Mouse (Mus musculus) embryonic fibroblast, embryonic 13.5 days (primary cell): Measurements from ENCODE around the gene Tmem266. TPM values are rescaled to one million over a fixed set of nuclear protein-coding genes. Genes with fewer than 3 reads are reported as not detected.

Source experiments
- H3K27ac ChIP-seq: 2 replicates; pipeline ENCODE4 v1.5.1; 2012; ENCODE audit warnings: low read length, control low read depth, inconsistent platforms; ENCODE audit not compliant: insufficient read depth
- H3K4me1 ChIP-seq: 2 replicates; pipeline ENCODE4 v1.6.1; 2011; ENCODE audit warnings: low read length; ENCODE audit not compliant: control insufficient read depth, insufficient read depth
- H3K4me3 ChIP-seq: 2 replicates; pipeline ENCODE4 v1.5.1; 2011; ENCODE audit warnings: mild to moderate bottlenecking, control low read depth, low read length; ENCODE audit not compliant: insufficient read depth
- CTCF ChIP-seq: IDR thresholded peaks from 2 replicates; pipeline ENCODE4 v1.5.1; 2011; ENCODE audit warnings: mild to moderate bottlenecking, control low read depth, low read length, moderate library complexity, borderline replicate concordance; ENCODE audit not compliant: insufficient read depth
- POLR2A ChIP-seq: IDR thresholded peaks from 2 replicates; pipeline ENCODE4 v1.6.1; 2011; ENCODE audit warnings: low read depth, mild to moderate bottlenecking, control low read depth, low read length, moderate library complexity
- polyA plus RNA-seq: library from polyadenylated mRNA; stranded (reverse); fragments of >200 nt; gene quantifications from 2 replicates; pipeline ENCODE4 v1.2.4, GENCODE M21; 2011; ENCODE audit warnings: low read depth; ENCODE audit not compliant: missing spikeins, insufficient read length

Tmem266 gene
- polyA plus RNA-seq, 1 experiment = not detected

DNA sequence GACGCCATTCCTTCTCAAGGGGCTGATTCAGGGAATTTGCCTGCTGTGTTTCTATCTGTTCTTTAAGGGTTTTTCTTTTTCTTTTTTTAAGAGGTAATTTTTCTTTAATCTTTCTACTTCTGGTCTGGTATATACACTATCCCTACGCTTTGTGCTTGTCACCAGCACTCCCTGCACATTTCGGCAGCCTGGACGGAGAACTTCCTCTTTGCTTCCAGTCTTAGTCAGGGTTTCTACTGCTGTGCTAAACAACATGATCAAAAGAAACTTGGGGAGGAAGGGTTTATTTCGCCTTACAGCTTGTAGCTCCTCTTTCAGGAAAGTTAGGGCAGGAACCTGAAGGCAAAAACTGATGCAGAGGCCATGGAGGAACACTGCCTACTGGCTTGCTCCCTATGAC, 18.3 kb upstream of the Tmem266 start:
- no peaks in the 10 kb centered on the region for H3K4me1 ChIP-seq
- no peak overlapping the region for H3K27ac ChIP-seq
- TF ChIP-seq CTCF (no peak), POLR2A (no peak)
- H3K4me3 ChIP-seq = no peak overlapping the region

DNA sequence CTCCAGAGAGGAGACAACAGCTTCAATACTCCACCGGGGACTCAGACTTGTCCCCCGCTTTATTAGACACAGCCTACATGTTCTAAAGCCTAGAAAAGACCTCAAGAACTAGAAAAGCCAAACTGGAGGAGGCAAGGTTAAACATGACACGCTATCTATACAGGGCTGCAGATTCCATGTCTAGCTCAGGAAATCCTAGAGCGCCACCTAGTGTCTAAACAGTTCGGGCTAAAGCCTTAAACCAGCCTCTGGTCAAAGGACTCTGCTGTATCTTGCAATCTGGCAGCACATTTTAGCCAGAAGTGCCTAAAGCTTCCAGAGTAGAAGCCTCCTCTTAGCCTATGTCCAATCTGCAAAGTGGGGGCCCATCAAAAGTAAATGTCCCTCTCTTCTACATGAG, 15.2 kb upstream of the Tmem266 start:
- no peak overlapping the region for H3K27ac ChIP-seq
- H3K4me1 ChIP-seq = no peaks in the 10 kb centered on the region
- no peak for TF ChIP-seq POLR2A
- peak; percentile 44 for TF ChIP-seq CTCF
- no peak overlapping the region for H3K4me3 ChIP-seq

DNA sequence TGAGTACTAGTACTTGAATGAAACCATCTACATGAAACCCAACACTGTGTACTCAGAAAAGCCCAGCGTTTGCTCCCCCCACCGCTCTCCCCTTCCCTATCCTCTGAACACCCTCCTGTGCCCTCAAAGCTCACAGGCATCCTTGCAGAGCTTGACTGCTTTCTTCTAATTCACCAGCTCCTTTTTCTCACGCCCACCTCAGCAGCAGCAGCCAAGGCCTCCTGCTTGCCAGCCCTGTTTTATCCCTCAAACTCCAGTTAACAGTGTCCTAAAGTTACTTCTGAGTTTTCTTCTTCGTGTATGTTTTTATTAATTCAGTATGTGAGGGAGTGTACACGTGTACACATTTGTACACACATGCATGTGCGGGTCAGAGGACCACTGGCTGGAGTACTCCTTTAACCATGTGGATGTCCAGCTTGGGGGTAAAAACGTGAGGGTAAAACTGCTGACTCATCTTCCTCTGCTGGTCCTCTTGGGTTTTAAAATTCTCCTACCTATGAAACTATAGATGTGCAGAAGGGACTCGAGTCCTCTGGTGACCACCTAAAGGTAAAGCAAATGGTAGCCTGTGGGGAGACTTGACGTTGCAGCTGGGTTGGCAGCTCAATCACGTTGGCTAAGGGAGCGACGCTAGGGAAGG, 13.0 kb upstream of the Tmem266 start:
- no peak for TF ChIP-seq POLR2A
- TF ChIP-seq CTCF = no peak
- Histone ChIP-seq H3K4me1 (no peaks in the 10 kb centered on the region), H3K4me3 (no peak overlapping the region), H3K27ac (no peak overlapping the region)

DNA sequence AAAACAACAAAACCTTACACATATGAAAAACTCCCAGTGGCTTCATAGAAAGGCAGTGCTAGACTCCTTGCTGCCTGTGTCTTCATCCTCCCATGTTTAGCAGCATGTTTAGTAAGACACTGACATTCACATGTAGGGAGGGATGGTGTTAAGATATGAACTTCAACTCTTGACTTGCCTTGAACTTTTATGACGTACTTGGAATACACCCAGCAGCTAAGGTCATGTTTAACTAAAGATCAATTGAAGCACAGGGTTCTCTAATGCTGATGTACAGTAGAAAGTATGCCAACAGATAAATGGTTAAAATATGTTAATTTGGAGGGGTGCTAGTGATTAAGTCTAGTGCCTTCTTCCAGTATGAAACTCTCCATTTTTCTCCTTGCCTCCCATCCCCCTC, 4.1 kb upstream of the Tmem266 start:
- TF ChIP-seq POLR2A (no peak), CTCF (no peak)
- Histone ChIP-seq H3K27ac (no peak overlapping the region), H3K4me3 (no peak overlapping the region), H3K4me1 (no peaks in the 10 kb centered on the region; the same call in 1 of the 2 replicates)

DNA sequence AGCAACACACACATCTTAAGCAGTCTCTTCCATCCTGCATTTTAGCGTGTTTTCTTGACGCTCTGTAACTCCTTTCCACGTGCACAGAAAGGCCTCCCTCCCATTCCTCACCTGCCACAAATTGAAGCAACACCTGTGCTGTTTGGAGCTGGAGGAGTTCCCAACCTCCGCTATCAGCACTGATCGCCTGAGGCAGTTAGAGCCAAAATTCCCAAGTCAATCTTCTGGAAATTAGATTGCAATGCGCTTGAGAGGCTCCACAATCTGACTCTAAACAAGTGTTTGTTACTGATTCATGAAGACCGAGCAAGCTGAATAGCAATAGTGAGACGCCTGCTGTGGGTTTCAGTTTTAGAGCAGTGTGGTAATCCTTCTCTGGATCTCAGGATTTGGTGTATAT, 2.6 kb upstream of the Tmem266 start:
- H3K4me1 ChIP-seq = no peaks in the 10 kb centered on the region; the same call in 1 of the 2 replicates
- no peak overlapping the region for H3K4me3 ChIP-seq
- H3K27ac ChIP-seq = no peak overlapping the region
- TF ChIP-seq POLR2A = no peak
- no peak for TF ChIP-seq CTCF

DNA sequence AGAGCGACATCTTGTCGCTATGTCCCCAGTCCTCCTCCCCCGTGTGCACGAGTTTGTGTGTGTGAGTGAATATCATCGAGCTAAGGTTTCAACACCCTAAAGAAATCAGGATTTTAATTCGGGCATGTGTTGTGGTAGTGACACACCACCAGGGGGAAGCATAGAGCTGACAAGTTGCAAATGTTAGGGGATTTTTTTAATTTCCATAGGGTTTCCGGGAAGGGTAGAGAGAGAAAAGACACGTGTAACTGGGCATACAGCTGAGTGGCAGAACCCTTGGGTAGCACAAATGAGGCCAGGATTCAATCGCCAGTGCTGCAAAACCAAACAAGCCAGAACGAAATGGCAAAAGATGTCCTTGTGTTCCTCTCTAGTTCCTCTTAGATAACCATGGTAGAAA, 2.2 kb upstream of the Tmem266 start:
- H3K4me3 ChIP-seq = no peak overlapping the region
- H3K27ac ChIP-seq = no peak overlapping the region
- no peak for TF ChIP-seq POLR2A
- no peak for TF ChIP-seq CTCF
- H3K4me1 ChIP-seq = no peaks in the 10 kb centered on the region; the same call in 1 of the 2 replicates

DNA sequence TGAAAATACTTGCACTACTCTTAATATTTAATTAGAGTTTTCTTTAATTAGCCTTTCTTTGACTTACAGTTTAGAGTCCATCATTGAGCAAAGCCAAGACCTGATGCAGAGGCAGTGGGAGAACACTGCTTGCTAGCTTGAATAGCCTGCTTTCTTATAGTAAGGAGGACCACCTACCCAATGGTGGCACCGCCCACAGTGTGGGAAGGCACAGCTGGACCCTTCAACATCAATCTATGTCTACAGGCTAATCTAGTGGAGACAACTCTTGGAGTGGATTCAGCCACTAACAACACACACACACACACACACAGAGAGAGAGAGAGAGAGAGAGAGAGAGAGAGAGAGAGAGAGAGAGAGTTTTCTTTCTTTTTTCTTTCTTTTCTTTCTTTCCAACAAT, 1.7 kb upstream of the Tmem266 start:
- TF ChIP-seq CTCF (no peak), POLR2A (no peak)
- no peak overlapping the region for H3K27ac ChIP-seq
- no peaks in the 10 kb centered on the region; the same call in 1 of the 2 replicates for H3K4me1 ChIP-seq
- no peak overlapping the region for H3K4me3 ChIP-seq

DNA sequence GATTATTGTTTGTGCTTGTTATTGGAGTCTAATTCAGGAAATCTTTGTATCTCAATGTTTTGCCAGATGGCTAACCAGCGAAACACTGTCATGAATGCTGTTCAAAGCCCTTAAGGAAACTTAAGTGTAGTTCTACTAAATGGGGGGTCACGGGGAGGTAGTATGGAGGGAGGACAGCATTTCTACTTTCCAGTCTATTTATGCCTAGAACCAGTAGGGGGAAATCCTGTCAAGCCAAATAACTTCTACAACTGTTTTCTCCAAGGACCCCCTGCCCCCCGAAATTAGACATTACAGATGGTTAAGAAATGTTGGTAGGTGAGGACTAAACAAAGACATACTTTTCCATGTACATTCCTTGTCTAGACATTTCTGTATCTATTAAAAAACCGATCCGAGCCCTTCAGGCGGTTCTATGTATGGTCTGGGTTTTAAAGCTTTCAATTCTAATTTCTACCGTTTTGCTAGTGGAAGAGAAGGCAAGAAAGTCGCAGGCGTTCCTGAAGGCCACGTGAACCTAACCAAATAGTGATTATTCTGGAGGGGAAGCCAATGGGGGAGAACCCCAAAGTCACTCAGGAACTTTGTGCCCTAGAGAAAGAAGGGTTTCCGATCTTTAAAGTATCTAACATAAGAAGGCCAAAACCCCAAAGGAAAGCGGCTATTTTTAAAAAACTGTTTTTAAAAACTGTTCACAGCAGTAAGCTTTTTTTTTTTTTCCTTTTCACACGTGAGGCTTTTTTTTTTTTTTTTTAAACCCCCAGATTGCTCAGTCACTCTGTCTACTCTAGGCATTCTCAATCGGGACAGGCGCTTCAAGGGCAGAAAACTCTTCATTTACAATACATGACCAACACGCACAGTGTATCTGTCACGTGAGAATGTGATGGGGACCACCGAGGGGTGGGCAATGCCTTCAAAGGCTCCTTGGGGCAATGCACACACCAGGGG, 874 bp upstream of the Tmem266 start:
- TF ChIP-seq CTCF (no peak), POLR2A (no peak)
- H3K4me1 ChIP-seq = no peaks in the 10 kb centered on the region; the same call in 1 of the 2 replicates
- H3K4me3 ChIP-seq = peak overlapping the region; percentile 60
- H3K27ac ChIP-seq = no peak overlapping the region

DNA sequence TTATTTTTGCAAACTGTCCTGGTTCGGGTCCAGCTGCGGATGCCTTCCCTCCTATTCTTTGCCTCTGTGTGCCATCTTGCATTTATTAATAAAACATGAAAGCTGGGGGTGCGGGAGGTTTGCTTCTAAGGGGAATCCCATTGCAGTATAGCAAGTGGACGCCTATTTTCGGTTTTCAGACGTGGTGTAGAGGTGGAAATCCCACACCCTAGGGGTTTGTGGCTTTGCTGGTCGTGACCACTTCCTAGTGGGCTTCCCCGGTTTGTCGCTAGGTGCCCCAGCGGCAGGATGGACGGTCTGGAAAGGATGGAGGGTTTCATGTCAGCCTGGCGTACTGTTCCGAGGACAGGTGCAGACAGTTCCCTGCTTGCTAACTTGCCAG, 512 bp downstream of the Tmem266 start:
- Histone ChIP-seq H3K4me1 (no peaks in the 10 kb centered on the region; the same call in 1 of the 2 replicates), H3K27ac (no peak overlapping the region), H3K4me3 (peak overlapping the region; percentile 51)
- TF ChIP-seq POLR2A (no peak), CTCF (no peak)
